In genomic region chr6:49017150-49017549, GRCm38 (mm10) we compare ENCODE assay signal across 20 mouse cellular contexts. TPM values are rescaled to one million over a fixed set of nuclear protein-coding genes. Genes with fewer than 3 reads are reported as not detected.
DNase-seq lines count a peak whose midpoint lies in the region; ATAC-seq and TF ChIP-seq lines count a peak whose summit lies in the region.
"Had no signal": no experiment of that assay in that cellular context is flagged by ENCODE, and none has a peak within 500 bp of the region (broad histone marks: within the 10 kb centered on the region; RNA-seq: fewer than 3 reads in every experiment).

No protein-coding gene starts in this region.

- H3K4me2 ChIP-seq in lung, postnatal 0 days (replicated peaks; ENCODE audit: low read depth, low read length) = 0 out of 2 replicates have a peak overlapping the region, but pooled peaks have one; percentile 8
- H3K4me2 ChIP-seq: embryonic facial prominence, embryonic 13.5 days; forebrain, embryonic 12.5 days; hindbrain, embryonic 12.5 days had no signal

- no peak overlapping the region for H3K9ac ChIP-seq in lung, postnatal 0 days (replicated peaks; ENCODE audit: low read depth)
- H3K9ac ChIP-seq: embryonic facial prominence, embryonic 13.5 days; forebrain, embryonic 12.5 days; hindbrain, embryonic 12.5 days had no signal

- TF ChIP-seq CTCF in lung, postnatal 0 days (IDR thresholded peaks at IDR 0.05) = no peak

- no peaks in the 10 kb centered on the region for H3K27me3 ChIP-seq in lung, postnatal 0 days (replicated peaks; ENCODE audit: insufficient read depth, low read length)
- H3K27me3 ChIP-seq: embryonic facial prominence, embryonic 13.5 days; forebrain, embryonic 12.5 days; hindbrain, embryonic 12.5 days had no signal

- no peak overlapping the region for H3K27ac ChIP-seq in lung, postnatal 0 days (ENCODE audit: low read length)
- H3K27ac ChIP-seq: embryonic facial prominence, embryonic 13.5 days; forebrain, embryonic 12.5 days; hindbrain, embryonic 12.5 days had no signal

- DNase-seq in heart, adult 11 months = peak; percentile 22
- DNase-seq in heart, postnatal 14 days = no peak
- peak; percentile 40 for DNase-seq in lung, postnatal 0 days (ENCODE audit: low spot score)
- no peak for DNase-seq in lung, postnatal 4 days
- peak; percentile 35 for DNase-seq in thymus, postnatal 14 days
- DNase-seq in gastrocnemius, adult 8-10 months (ENCODE audit: low spot score in 2 of 2) = no peak
- no peak for DNase-seq in natural killer cell, adult 2 months (ENCODE audit: low spot score in 2 of 2)
- DNase-seq: adrenal gland, postnatal 36 days; cerebellum, postnatal 25 days; kidney, adult 18-20 months; right cerebral cortex, postnatal 14 days had no signal

- no peak overlapping the region for H3K4me3 ChIP-seq in lung, postnatal 0 days (ENCODE audit: low read depth, low read length)
- H3K4me3 ChIP-seq: embryonic facial prominence, embryonic 13.5 days; forebrain, embryonic 12.5 days; hindbrain, embryonic 12.5 days had no signal

- 0 out of 2 replicates have a peak, but pooled peaks cover 3% of the 10 kb centered on the region for H3K4me1 ChIP-seq in lung, postnatal 0 days (ENCODE audit: insufficient read depth, low read depth, low read length)
- H3K4me1 ChIP-seq: embryonic facial prominence, embryonic 13.5 days had no signal

- intact Hi-C loops in heart, postnatal 14 days (cut with DNase I) = no loop called here

- peak; percentile 63 for ATAC-seq in lung, postnatal 0 days
- ATAC-seq in granulocyte monocyte progenitor cell, adult 5-6 weeks (replicated peaks; ENCODE audit: poor library complexity, severe bottlenecking) = peak; percentile 80

- no peaks in the 10 kb centered on the region for H3K36me3 ChIP-seq in lung, postnatal 0 days (ENCODE audit: insufficient read depth, low read length)
- H3K36me3 ChIP-seq: embryonic facial prominence, embryonic 13.5 days; forebrain, embryonic 12.5 days; hindbrain, embryonic 12.5 days had no signal

- H3K9me3 ChIP-seq in lung, postnatal 0 days (ENCODE audit: low read length) = no peaks in the 10 kb centered on the region
- H3K9me3 ChIP-seq: embryonic facial prominence, embryonic 13.5 days; forebrain, embryonic 12.5 days; hindbrain, embryonic 12.5 days had no signal

- TF ChIP-seq EP300 in lung, postnatal 0 days (IDR thresholded peaks at IDR 0.05) = no peak

- WGBS in lung, postnatal 0 days = 26% methylated on average over 12 of the region's 12 CpGs

RNA-seq across cellular contexts. Expression of gene Gpnmb, which starts 19.2 kb away (rescaled TPM):
- 1 to 10 TPM in 1 of 2 experiments, under 1 TPM in 1; 0.59 to 1.1 TPM for total RNA-seq in heart, postnatal 14 days (2021)
- polyA plus RNA-seq in lung, postnatal 0 days (2015; fragmentation: Nextera tagmentation; extraction: Ambion mirVana) = 1.5 and 2.0 TPM in 2 replicates
- 2.5 TPM in 1 of 2 replicates, not detected in the other for total RNA-seq in granulocyte monocyte progenitor cell, adult 5-6 weeks (2014; fragmentation: Nextera tagmentation)
- total RNA-seq in granulocyte monocyte progenitor cell, adult 5-6 weeks (2017) = 0.26 TPM in 1 of 2 replicates, not detected in the other
- 1 to 10 TPM; 1.1 to 3.6 (median 1.7) TPM for total RNA-seq in gastrocnemius, adult 8-10 months (2022)
- total RNA-seq: megakaryocyte-erythroid progenitor cell, adult 5-6 weeks; MEL had no signal

RNA-seq across cellular contexts. Expression of gene Svs1, which starts 30.5 kb away (rescaled TPM):
- total RNA-seq in heart, postnatal 14 days (2021) = not detected
- polyA plus RNA-seq in lung, postnatal 0 days (2015; fragmentation: Nextera tagmentation; extraction: Ambion mirVana) = not detected in 2 replicates
- total RNA-seq in granulocyte monocyte progenitor cell, adult 5-6 weeks (2014; fragmentation: Nextera tagmentation) = not detected in 2 replicates
- total RNA-seq in granulocyte monocyte progenitor cell, adult 5-6 weeks (2017) = not detected in 2 replicates
- not detected for total RNA-seq in gastrocnemius, adult 8-10 months (2022)
- total RNA-seq: adrenal gland, postnatal 36 days; layer of hippocampus, adult 18-20 months; left cerebral cortex, postnatal 10 days; liver, adult 2 months; megakaryocyte-erythroid progenitor cell, adult 5-6 weeks; MEL had no signal
- polyA plus RNA-seq: embryonic facial prominence, embryonic 13.5 days; forebrain, embryonic 12.5 days; hindbrain, embryonic 12.5 days; liver, adult 2 months had no signal

RNA-seq across cellular contexts. Expression of gene Doxl2, which starts 42.4 kb away (rescaled TPM):
- not detected for total RNA-seq in heart, postnatal 14 days (2021)
- not detected in 2 replicates for polyA plus RNA-seq in lung, postnatal 0 days (2015; fragmentation: Nextera tagmentation; extraction: Ambion mirVana)
- not detected in 2 replicates for total RNA-seq in granulocyte monocyte progenitor cell, adult 5-6 weeks (2014; fragmentation: Nextera tagmentation)
- total RNA-seq in granulocyte monocyte progenitor cell, adult 5-6 weeks (2017) = not detected in 2 replicates
- total RNA-seq in gastrocnemius, adult 8-10 months (2022) = not detected
- total RNA-seq: adrenal gland, postnatal 36 days; layer of hippocampus, adult 18-20 months; left cerebral cortex, postnatal 10 days; liver, adult 2 months; megakaryocyte-erythroid progenitor cell, adult 5-6 weeks; MEL had no signal
- polyA plus RNA-seq: embryonic facial prominence, embryonic 13.5 days; forebrain, embryonic 12.5 days; hindbrain, embryonic 12.5 days; liver, adult 2 months had no signal

RNA-seq across cellular contexts. Expression of gene Malsu1, which starts 56.4 kb away (rescaled TPM):
- total RNA-seq in heart, postnatal 14 days (2021) = 10 to 100 TPM; 36.7 to 40.0 TPM
- polyA plus RNA-seq in lung, postnatal 0 days (2015; fragmentation: Nextera tagmentation; extraction: Ambion mirVana) = 81.3 and 84.1 TPM in 2 replicates
- total RNA-seq in granulocyte monocyte progenitor cell, adult 5-6 weeks (2014; fragmentation: Nextera tagmentation) = 30.3 and 42.4 TPM in 2 replicates
- 14.2 and 23.8 TPM in 2 replicates for total RNA-seq in granulocyte monocyte progenitor cell, adult 5-6 weeks (2017)
- 10 to 100 TPM; 42.6 to 60.3 (median 52.1) TPM for total RNA-seq in gastrocnemius, adult 8-10 months (2022)

Comparison
In these comparisons a context has a peak if more than half of its experiments do, and no peak if none do; other contexts are left out.
1. DNase-seq: peak in heart, adult 11 months (single experiment), lung, postnatal 0 days (single experiment) and thymus, postnatal 14 days (single experiment); none in heart, postnatal 14 days (0 of 2), lung, postnatal 4 days (0 of 2), gastrocnemius, adult 8-10 months (0 of 2) and natural killer cell, adult 2 months (0 of 2).